Mouse (Mus musculus) adrenal gland, adult (tissue): ENCODE measurements around the gene Tmprss4.
A peak's percentile ranks its signal among the peaks of the same experiment; 100 is the strongest.

Experiments used
- DNase-seq, 2 experiments: peaks; one replicate each; pipeline ENCODE4 v3.0.0; 2022 to 2023; ENCODE audit warnings: low spot score in 1 of 2; ENCODE audit not compliant: inconsistent age in 2 of 2

Tmprss4 gene

GRCm38 (mm10) chr9:45139082-45139481 lies 64.8 kb downstream of the Tmprss4 start:
- no peak for DNase-seq

GRCm38 (mm10) chr9:45138191-45139032 lies 65.5 kb downstream of the Tmprss4 start, which contains the start of gene Scn4b:
TSS of gene Scn4b (plus strand) at chr9:45138395.
- DNase-seq: peak in 1 of 2 experiments; percentile 68

GRCm38 (mm10) chr9:45136442-45137169 lies 67.3 kb downstream of the Tmprss4 start:
- peak in 1 of 2 experiments; percentile 33 for DNase-seq

- peak; percentile 51 to 78 for DNase-seq
Measured at GRCm38 (mm10) chr9:45133484-45134310, 70.2 kb downstream of the Tmprss4 start.

- no peak for DNase-seq
Measured at GRCm38 (mm10) chr9:45130119-45130518, 73.8 kb downstream of the Tmprss4 start.

GRCm38 (mm10) chr9:45126941-45127340 lies 77.0 kb downstream of the Tmprss4 start:
- no peak for DNase-seq

GRCm38 (mm10) chr9:45125211-45125610 lies 78.7 kb downstream of the Tmprss4 start:
- DNase-seq: no peak
